Mouse (Mus musculus): ENCODE measurements around the gene Ndufaf2. TPM values are rescaled to one million over a fixed set of nuclear protein-coding genes. Genes with fewer than 3 reads are reported as not detected.
A peak's percentile ranks its signal among the peaks of the same experiment; 100 is the strongest.

Ndufaf2 gene
- 79.7 and 80.3 TPM in 2 replicates for polyA plus RNA-seq (2014; fragmentation: Nextera tagmentation; extraction: Ambion mirVana)

- Histone ChIP-seq H3K9ac (peak within 1 kb of the TSS; percentile 67), H3K4me3 (ENCODE audit: low read depth, low read length) (peak within 1 kb of the TSS; percentile 78), H3K27ac (ENCODE audit: low read depth) (no peak within 1 kb of the TSS), H3K4me1 (ENCODE audit: insufficient read depth) (peaks cover 4% of the 10 kb centered on the region; the same call in 1 of the 2 replicates), H3K36me3 (ENCODE audit: insufficient read depth) (peaks cover 3% of the 10 kb centered on the region; the same call in 1 of the 2 replicates), H3K27me3 (ENCODE audit: insufficient read depth, low read length) (no peaks in the 10 kb centered on the region), H3K4me2 (peak within 1 kb of the TSS; percentile 88), H3K9me3 (ENCODE audit: low read depth, low read length) (no peaks in the 10 kb centered on the region)
- WGBS = under 1% methylated on average over 47 of the region's 47 CpGs
- 0 out of 2 replicates have a peak, but pooled peaks have one; percentile 9 for TF ChIP-seq CTCF (IDR thresholded peaks at IDR 0.05; ENCODE audit: low read depth)
- DNase-seq (peak; percentile 99), ATAC-seq (ENCODE audit: insufficient read depth) (peak; percentile 99)
Observed at GRCm38 (mm10) chr13:108158465-108159240, at the start of gene Ndufaf2, which contains the start of gene Ercc8. Gene Ndufaf2 (minus strand): TSS chr13:108158623. Gene Ercc8 (plus strand): TSS chr13:108158731.

GRCm38 (mm10) chr13:108208090-108208489, 49.7 kb upstream of the Ndufaf2 start:
- Histone ChIP-seq H3K9ac (no peak overlapping the region), H3K27me3 (ENCODE audit: insufficient read depth, low read length) (no peaks in the 10 kb centered on the region), H3K4me3 (ENCODE audit: low read depth, low read length) (no peak overlapping the region), H3K4me1 (ENCODE audit: insufficient read depth) (no peaks in the 10 kb centered on the region), H3K9me3 (ENCODE audit: low read depth, low read length) (no peaks in the 10 kb centered on the region), H3K27ac (ENCODE audit: low read depth) (no peak overlapping the region), H3K4me2 (no peak overlapping the region), H3K36me3 (ENCODE audit: insufficient read depth) (no peaks in the 10 kb centered on the region)
- TF ChIP-seq CTCF (IDR thresholded peaks at IDR 0.05; ENCODE audit: low read depth) = no peak
- WGBS = 67% methylated on average over 5 of the region's 5 CpGs
- DNase-seq (no peak), ATAC-seq (ENCODE audit: insufficient read depth) (no peak)

GRCm38 (mm10) chr13:108207447-108207846, 49.0 kb upstream of the Ndufaf2 start:
- H3K4me2 ChIP-seq = no peak overlapping the region
- H3K9ac ChIP-seq = no peak overlapping the region
- H3K36me3 ChIP-seq (ENCODE audit: insufficient read depth) = no peaks in the 10 kb centered on the region
- H3K4me3 ChIP-seq (ENCODE audit: low read depth, low read length) = no peak overlapping the region
- no peaks in the 10 kb centered on the region for H3K4me1 ChIP-seq (ENCODE audit: insufficient read depth)
- no peaks in the 10 kb centered on the region for H3K27me3 ChIP-seq (ENCODE audit: insufficient read depth, low read length)
- H3K27ac ChIP-seq (ENCODE audit: low read depth) = no peak overlapping the region
- ATAC-seq (ENCODE audit: insufficient read depth) (no peak), DNase-seq (no peak)
- no peaks in the 10 kb centered on the region for H3K9me3 ChIP-seq (ENCODE audit: low read depth, low read length)
- no peak for TF ChIP-seq CTCF (IDR thresholded peaks at IDR 0.05; ENCODE audit: low read depth)
- 72% methylated on average over 2 of the region's 2 CpGs for WGBS

GRCm38 (mm10) chr13:108204857-108205256, 46.4 kb upstream of the Ndufaf2 start:
- Histone ChIP-seq H3K36me3 (ENCODE audit: insufficient read depth) (no peaks in the 10 kb centered on the region), H3K4me3 (ENCODE audit: low read depth, low read length) (no peak overlapping the region), H3K4me2 (no peak overlapping the region), H3K9ac (no peak overlapping the region), H3K4me1 (ENCODE audit: insufficient read depth) (no peaks in the 10 kb centered on the region), H3K27me3 (ENCODE audit: insufficient read depth, low read length) (no peaks in the 10 kb centered on the region), H3K9me3 (ENCODE audit: low read depth, low read length) (no peaks in the 10 kb centered on the region), H3K27ac (ENCODE audit: low read depth) (no peak overlapping the region)
- no peak for DNase-seq
- TF ChIP-seq CTCF (IDR thresholded peaks at IDR 0.05; ENCODE audit: low read depth) = no peak
- 74% methylated on average over 3 of the region's 3 CpGs for WGBS
- no peak for ATAC-seq (ENCODE audit: insufficient read depth)

- Histone ChIP-seq H3K4me1 (ENCODE audit: insufficient read depth) (no peaks in the 10 kb centered on the region), H3K9me3 (ENCODE audit: low read depth, low read length) (no peaks in the 10 kb centered on the region), H3K4me3 (ENCODE audit: low read depth, low read length) (no peak overlapping the region), H3K9ac (no peak overlapping the region), H3K27ac (ENCODE audit: low read depth) (no peak overlapping the region), H3K36me3 (ENCODE audit: insufficient read depth) (peaks cover 21% of the 10 kb centered on the region), H3K4me2 (no peak overlapping the region), H3K27me3 (ENCODE audit: insufficient read depth, low read length) (no peaks in the 10 kb centered on the region)
- ATAC-seq (ENCODE audit: insufficient read depth) = no peak
- no peak for DNase-seq
- WGBS = 82% methylated on average over 6 of the region's 6 CpGs
- TF ChIP-seq CTCF (IDR thresholded peaks at IDR 0.05; ENCODE audit: low read depth) = no peak
Observed at GRCm38 (mm10) chr13:108195474-108195873, 37.1 kb upstream of the Ndufaf2 start.

GRCm38 (mm10) chr13:108191074-108191720, 32.8 kb upstream of the Ndufaf2 start:
- no peak overlapping the region for H3K4me3 ChIP-seq (ENCODE audit: low read depth, low read length)
- no peak overlapping the region for H3K4me2 ChIP-seq
- WGBS = 49% methylated on average over 11 of the region's 11 CpGs
- no peaks in the 10 kb centered on the region for H3K4me1 ChIP-seq (ENCODE audit: insufficient read depth)
- no peaks in the 10 kb centered on the region for H3K9me3 ChIP-seq (ENCODE audit: low read depth, low read length)
- no peak overlapping the region for H3K27ac ChIP-seq (ENCODE audit: low read depth)
- ATAC-seq (ENCODE audit: insufficient read depth) (peak; percentile 62; the same call in 1 of the 2 replicates), DNase-seq (peak; percentile 87)
- H3K9ac ChIP-seq = no peak overlapping the region
- peak; percentile 83 for TF ChIP-seq CTCF (IDR thresholded peaks at IDR 0.05; ENCODE audit: low read depth)
- no peaks in the 10 kb centered on the region for H3K27me3 ChIP-seq (ENCODE audit: insufficient read depth, low read length)
- peaks cover 34% of the 10 kb centered on the region for H3K36me3 ChIP-seq (ENCODE audit: insufficient read depth)

- no peak overlapping the region for H3K27ac ChIP-seq (ENCODE audit: low read depth)
- ATAC-seq (ENCODE audit: insufficient read depth) (no peak), DNase-seq (no peak)
- no peaks in the 10 kb centered on the region for H3K4me1 ChIP-seq (ENCODE audit: insufficient read depth)
- no peak overlapping the region for H3K9ac ChIP-seq
- no peak overlapping the region for H3K4me3 ChIP-seq (ENCODE audit: low read depth, low read length)
- 83% methylated on average over 4 of the region's 4 CpGs for WGBS
- TF ChIP-seq CTCF (IDR thresholded peaks at IDR 0.05; ENCODE audit: low read depth) = no peak
- H3K9me3 ChIP-seq (ENCODE audit: low read depth, low read length) = no peaks in the 10 kb centered on the region
- H3K4me2 ChIP-seq = no peak overlapping the region
- H3K36me3 ChIP-seq (ENCODE audit: insufficient read depth) = peaks cover 27% of the 10 kb centered on the region
- H3K27me3 ChIP-seq (ENCODE audit: insufficient read depth, low read length) = no peaks in the 10 kb centered on the region
Observed at GRCm38 (mm10) chr13:108187994-108188393, 29.6 kb upstream of the Ndufaf2 start.

Data from lung, embryonic 14.5 days (tissue).